Comparison of ENCODE assay signal across 11 mouse cellular contexts in genomic region chr19:6384954-6385353, GRCm38 (mm10). TPM values are rescaled to one million over a fixed set of nuclear protein-coding genes. Genes with fewer than 3 reads are reported as not detected.
DNase-seq lines count a peak whose midpoint lies in the region; TF ChIP-seq lines count a peak whose summit lies in the region.
"Had no signal": no experiment of that assay in that cellular context is flagged by ENCODE, and none has a peak within 500 bp of the region (broad histone marks: within the 10 kb centered on the region; RNA-seq: fewer than 3 reads in every experiment).

No protein-coding gene starts in this region.

- DNase-seq in kidney, adult 2 months = no peak
- DNase-seq in kidney, postnatal 4 days = no peak
- DNase-seq in adrenal gland, postnatal 10 days = peak; percentile 63
- DNase-seq in gastrocnemius, postnatal 36 days = peak; percentile 56 to 68
- no peak for DNase-seq in limb, embryonic 10.5 days (ENCODE audit: low spot score)
- no peak for DNase-seq in right cerebral cortex, adult 18-20 months
- no peak for DNase-seq in ovary, postnatal 14 days (ENCODE audit: low spot score)
- DNase-seq in MN1 (ENCODE audit: low spot score) = no peak

- H3K4me3 ChIP-seq in kidney, adult 2 months (ENCODE audit: insufficient read depth, low read depth, low read length) = peak overlapping the region; percentile 38
- H3K4me3 ChIP-seq in limb, embryonic 10.5 days = no peak overlapping the region
- H3K4me3 ChIP-seq: limb, embryonic 12.5 days had no signal

- TF ChIP-seq CTCF in kidney, adult 2 months (conservative IDR thresholded peaks at IDR 0.05; ENCODE audit: insufficient read depth, insufficient read length, low read depth, low read length) = no peak

- no peak overlapping the region for H3K27ac ChIP-seq in kidney, adult 2 months (ENCODE audit: insufficient read depth, low read depth, low read length)
- H3K27ac ChIP-seq in limb, embryonic 10.5 days = peak overlapping the region; percentile 43; the same call in 1 of the 2 replicates

- no peaks in the 10 kb centered on the region for H3K9me3 ChIP-seq in limb, embryonic 10.5 days (replicated peaks)
- H3K9me3 ChIP-seq: limb, embryonic 12.5 days had no signal

- no peak for TF ChIP-seq POLR2A in kidney, adult 2 months (IDR thresholded peaks at IDR 0.05; ENCODE audit: low read depth, low read length)

- H3K36me3 ChIP-seq in kidney, adult 2 months (ENCODE audit: control insufficient read depth, insufficient read depth, low read length) = no peaks in the 10 kb centered on the region
- peaks cover 6% of the 10 kb centered on the region; the same call in 1 of the 2 replicates for H3K36me3 ChIP-seq in limb, embryonic 10.5 days
- H3K36me3 ChIP-seq: limb, embryonic 12.5 days had no signal

- WGBS in kidney, adult 2 months = 48% methylated on average over 11 of the region's 11 CpGs
- 74% methylated on average over 11 of the region's 11 CpGs for WGBS in limb, embryonic 10.5 days

- intact Hi-C loops in gastrocnemius, postnatal 36 days (cut with DNase I) = no loop called here

- no peaks in the 10 kb centered on the region for H3K27me3 ChIP-seq in kidney, adult 2 months (replicated peaks; ENCODE audit: control insufficient read depth, insufficient read depth, low read length)
- H3K27me3 ChIP-seq in limb, embryonic 10.5 days (ENCODE audit: low read depth, poor library complexity, severe bottlenecking) = peaks cover 16% of the 10 kb centered on the region
- H3K27me3 ChIP-seq: CH12.LX had no signal

- 0 out of 2 replicates have a peak, but pooled peaks cover 3% of the 10 kb centered on the region for H3K4me1 ChIP-seq in kidney, adult 2 months (ENCODE audit: control insufficient read depth, insufficient read depth, low read length)
- peaks cover 42% of the 10 kb centered on the region for H3K4me1 ChIP-seq in limb, embryonic 10.5 days

RNA-seq across cellular contexts. Expression of gene Pygm, which starts 0.8 kb away (rescaled TPM):
- 15.0 and 47.1 TPM in 2 replicates for polyA plus RNA-seq in kidney, adult 2 months (2012; rRNA removed)
- total RNA-seq in adrenal gland, postnatal 10 days (2021) = 100 to 1,000 TPM in 1 of 2 experiments, 10 to 100 TPM in 1; 92.0 to 223 TPM
- 1,000 to 10,000 TPM; 7,725 to 8,373 TPM for total RNA-seq in gastrocnemius, postnatal 36 days (2021)
- 2.5 and 3.0 TPM in 2 replicates for polyA plus RNA-seq in limb, embryonic 10.5 days (2016; fragmentation: Nextera tagmentation; extraction: Ambion mirVana)

RNA-seq across cellular contexts. Expression of gene Rasgrp2, which starts 14.2 kb away (rescaled TPM):
- polyA plus RNA-seq in kidney, adult 2 months (2012; rRNA removed) = 76.8 and 90.0 TPM in 2 replicates
- total RNA-seq in adrenal gland, postnatal 10 days (2021) = 10 to 100 TPM; 53.2 to 54.9 TPM
- total RNA-seq in gastrocnemius, postnatal 36 days (2021) = 10 to 100 TPM; 11.6 to 25.4 TPM
- 14.6 and 16.7 TPM in 2 replicates for polyA plus RNA-seq in limb, embryonic 10.5 days (2016; fragmentation: Nextera tagmentation; extraction: Ambion mirVana)

RNA-seq across cellular contexts. Expression of gene Sf1, which starts 21.5 kb away (rescaled TPM):
- polyA plus RNA-seq in kidney, adult 2 months (2012; rRNA removed) = 71.3 and 76.3 TPM in 2 replicates
- 100 to 1,000 TPM; 166 to 186 TPM for total RNA-seq in adrenal gland, postnatal 10 days (2021)
- 10 to 100 TPM; 75.8 to 84.5 TPM for total RNA-seq in gastrocnemius, postnatal 36 days (2021)
- polyA plus RNA-seq in limb, embryonic 10.5 days (2016; fragmentation: Nextera tagmentation; extraction: Ambion mirVana) = 193 and 206 TPM in 2 replicates

RNA-seq across cellular contexts. Expression of gene Nrxn2, which starts 33.6 kb away (rescaled TPM):
- 5.9 and 6.4 TPM in 2 replicates for polyA plus RNA-seq in kidney, adult 2 months (2012; rRNA removed)
- 10 to 100 TPM in 1 of 2 experiments, 1 to 10 TPM in 1; 7.5 to 14.5 TPM for total RNA-seq in adrenal gland, postnatal 10 days (2021)
- total RNA-seq in gastrocnemius, postnatal 36 days (2021) = 1 to 10 TPM; 1.4 to 1.7 TPM
- polyA plus RNA-seq in limb, embryonic 10.5 days (2016; fragmentation: Nextera tagmentation; extraction: Ambion mirVana) = 0.78 and 1.5 TPM in 2 replicates
- total RNA-seq: megakaryocyte-erythroid progenitor cell, adult 5-6 weeks had no signal

RNA-seq across cellular contexts. Expression of gene Map4k2, which starts 44.0 kb away (rescaled TPM):
- polyA plus RNA-seq in kidney, adult 2 months (2012; rRNA removed) = 92.3 and 145 TPM in 2 replicates
- total RNA-seq in adrenal gland, postnatal 10 days (2021) = 10 to 100 TPM; 35.9 to 54.6 TPM
- 10 to 100 TPM; 10.4 to 12.6 TPM for total RNA-seq in gastrocnemius, postnatal 36 days (2021)
- polyA plus RNA-seq in limb, embryonic 10.5 days (2016; fragmentation: Nextera tagmentation; extraction: Ambion mirVana) = 10.4 and 15.2 TPM in 2 replicates

Comparison
In these comparisons a context has a peak if more than half of its experiments do, and no peak if none do; other contexts are left out.
1. DNase-seq: peak in adrenal gland, postnatal 10 days (single experiment) and gastrocnemius, postnatal 36 days (2 of 2); none in kidney, adult 2 months (single experiment), kidney, postnatal 4 days (0 of 2), limb, embryonic 10.5 days (single experiment), right cerebral cortex, adult 18-20 months (single experiment), ovary, postnatal 14 days (single experiment) and MN1 (single experiment).
2. RNA of gene Pygm, which starts 0.8 kb away (total RNA-seq): 7,725 to 8,373 TPM in gastrocnemius, postnatal 36 days; 92.0 to 223 TPM in adrenal gland, postnatal 10 days; every median in the first group is over 10 times any median in the second.